Mouse (Mus musculus) liver, adult 2 months (tissue): ENCODE results near the gene Fgfr3. TPM values are rescaled to one million over a fixed set of nuclear protein-coding genes. Genes with fewer than 3 reads are reported as not detected.

Experiments
- DNase-seq: peaks from one replicate; pipeline ENCODE4 v3.0.0-alpha.2; 2011; ENCODE audit warnings: low read depth, low spot score; ENCODE audit errors: extremely low read depth
- H3K27ac ChIP-seq: fragments of 200-500 bp; replicated peaks from 2 replicates; pipeline ENCODE4 v1.5.1; 2012; ENCODE audit warnings: low read depth, mild to moderate bottlenecking, control low read depth, inconsistent platforms, low read length; ENCODE audit not compliant: insufficient read depth
- H3K27me3 ChIP-seq: fragments of 200-500 bp; 2 replicates; pipeline ENCODE4 v1.6.1; 2012; ENCODE audit warnings: mild to moderate bottlenecking, moderate library complexity, low read length, inconsistent platforms; ENCODE audit not compliant: control insufficient read depth, insufficient read depth
- H3K36me3 ChIP-seq: fragments of 200-500 bp; 2 replicates; pipeline ENCODE4 v1.6.1; 2012; ENCODE audit warnings: low read length, inconsistent platforms; ENCODE audit not compliant: control insufficient read depth, insufficient read depth
- H3K4me1 ChIP-seq: fragments of 200-500 bp; 2 replicates; pipeline ENCODE4 v1.6.1; 2011; ENCODE audit warnings: low read length; ENCODE audit not compliant: control insufficient read depth, insufficient read depth
- H3K4me3 ChIP-seq: fragments of 200-500 bp; 2 replicates; pipeline ENCODE4 v1.5.1; 2011; ENCODE audit warnings: low read depth, mild to moderate bottlenecking, control low read depth, low read length, moderate library complexity; ENCODE audit not compliant: insufficient read depth
- H3K79me2 ChIP-seq: fragments of 200-500 bp; 2 replicates; pipeline ENCODE4 v1.6.1; 2012; ENCODE audit warnings: inconsistent platforms, mild to moderate bottlenecking, low read length, moderate library complexity; ENCODE audit not compliant: control insufficient read depth, insufficient read depth
- H3K9ac ChIP-seq: fragments of 200-500 bp; 2 replicates; pipeline ENCODE4 v1.6.1; 2012; ENCODE audit warnings: low read depth, mild to moderate bottlenecking, control low read depth, inconsistent platforms, low read length
- CTCF ChIP-seq: fragments of 200-500 bp; IDR thresholded peaks from 2 replicates; pipeline ENCODE4 v1.5.1; 2011; ENCODE audit warnings: low read depth, low read length, control low read depth
- POLR2A ChIP-seq: fragments of 200-500 bp; IDR thresholded peaks from 2 replicates; pipeline ENCODE4 v1.6.1; 2011; ENCODE audit warnings: low read length, control low read depth; ENCODE audit not compliant: insufficient read depth; ENCODE audit errors: extremely low read depth
- WGBS: fragments of 180-500 bp; shearing (Covaris S2); methylation state at CpG from one replicate; pipeline ENCODE4 v1.1.7; 2018; 5-methylcytosine and 5-hydroxymethylcytosine counted together
- polyA plus RNA-seq: library from polyadenylated mRNA; depleted of rRNA; stranded (reverse); fragments of >200 nt; gene quantifications from 2 replicates; pipeline ENCODE4 v1.2.3, GENCODE M21; 2012
- total RNA-seq: library from RNA; depleted of rRNA; stranded (reverse); fragments of >200 nt; gene quantifications from 2 replicates; pipeline ENCODE4 v1.2.3, GENCODE M21; 2014

Gene Fgfr3
- total and polyA plus RNA-seq, 2 experiments = 18.9 to 57.0 TPM

- H3K27me3 ChIP-seq = no peaks in the 10 kb centered on the region
These were observed 25.8 kb upstream of the Fgfr3 start for GRCm38 (mm10) chr5:33695718-33696121.

DNA sequence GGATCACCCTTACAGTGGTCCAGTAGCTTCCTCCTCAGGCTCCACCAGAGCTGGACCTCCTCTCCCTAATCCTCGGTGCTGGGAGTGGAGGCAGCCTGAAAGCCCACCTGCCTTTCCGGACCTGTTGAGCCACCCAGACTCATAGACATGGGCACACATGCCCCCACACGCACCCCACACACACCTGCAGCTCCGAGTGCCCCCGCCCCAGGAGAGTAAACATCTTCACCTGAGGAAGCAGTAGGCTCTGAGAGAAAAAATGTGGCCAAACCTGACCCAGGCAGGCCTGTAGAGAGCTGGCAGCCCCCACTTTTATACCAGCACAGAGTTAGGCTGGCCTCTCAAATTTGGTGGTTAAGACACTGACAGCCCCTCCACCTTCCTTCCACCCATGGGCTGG is 25.0 kb upstream of the Fgfr3 start:
- H3K4me3 ChIP-seq = no peak overlapping the region
- TF ChIP-seq POLR2A = no peak
- no peak for TF ChIP-seq CTCF
- H3K9ac ChIP-seq = no peak overlapping the region
- no peaks in the 10 kb centered on the region for H3K27me3 ChIP-seq
- no peak for DNase-seq
- WGBS = 93% methylated on average over 5 of the region's 5 CpGs
- H3K27ac ChIP-seq = no peak overlapping the region
- no peaks in the 10 kb centered on the region; the same call in 1 of the 2 replicates for H3K4me1 ChIP-seq
- H3K79me2 ChIP-seq = no peaks in the 10 kb centered on the region
- no peaks in the 10 kb centered on the region for H3K36me3 ChIP-seq

More at GRCm38 (mm10) chr5:33695718-33696121, 25.8 kb upstream of the Fgfr3 start:
- Histone ChIP-seq H3K27ac (no peak overlapping the region), H3K36me3 (no peaks in the 10 kb centered on the region), H3K4me1 (no peaks in the 10 kb centered on the region; the same call in 1 of the 2 replicates), H3K9ac (no peak overlapping the region; the same call in 1 of the 2 replicates), H3K79me2 (no peaks in the 10 kb centered on the region), H3K4me3 (peak overlapping the region; percentile 50; the same call in 1 of the 2 replicates)
- 30% methylated on average over 24 of the region's 24 CpGs for WGBS
- no peak for DNase-seq
- TF ChIP-seq CTCF (no peak), POLR2A (no peak)

GRCm38 (mm10) chr5:33697534-33697933 is 23.9 kb upstream of the Fgfr3 start:
- Histone ChIP-seq H3K79me2 (no peaks in the 10 kb centered on the region), H3K27me3 (no peaks in the 10 kb centered on the region), H3K4me1 (no peaks in the 10 kb centered on the region; the same call in 1 of the 2 replicates), H3K4me3 (no peak overlapping the region), H3K36me3 (no peaks in the 10 kb centered on the region), H3K9ac (no peak overlapping the region), H3K27ac (no peak overlapping the region)
- WGBS = 89% methylated on average over 1 of the region's 1 CpGs
- DNase-seq = no peak
- TF ChIP-seq CTCF = no peak
- no peak for TF ChIP-seq POLR2A

DNA sequence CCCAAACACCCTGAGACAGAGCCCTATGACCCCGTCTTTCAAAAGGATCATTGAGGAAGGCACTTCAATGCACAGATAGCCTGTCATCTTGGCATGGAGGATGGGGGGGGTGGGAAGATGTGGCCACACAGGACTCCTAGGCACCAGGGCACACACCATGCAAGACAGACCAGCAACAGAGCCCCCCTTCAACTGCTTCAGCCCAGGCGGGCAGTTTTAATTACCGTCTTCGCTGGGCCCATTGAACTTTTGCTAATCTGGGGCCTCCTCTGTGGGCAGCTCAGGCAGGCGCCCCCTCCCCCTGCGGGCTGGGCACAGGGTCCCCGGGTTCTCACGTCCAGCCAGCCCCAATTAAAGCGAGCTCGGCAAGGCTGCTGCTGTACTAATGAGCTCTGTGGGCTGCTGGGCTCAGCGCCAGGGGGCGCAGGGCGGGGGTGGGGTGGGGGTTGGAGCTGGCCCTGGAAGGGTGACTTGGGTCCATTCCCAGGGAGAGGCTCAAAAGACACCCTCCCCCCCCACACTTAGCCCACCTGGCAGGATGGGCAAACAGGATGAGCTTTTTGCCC is 23.4 kb upstream of the Fgfr3 start:
- H3K27me3 ChIP-seq = no peaks in the 10 kb centered on the region

GRCm38 (mm10) chr5:33698669-33699068 is 22.8 kb upstream of the Fgfr3 start:
- 95% methylated on average over 5 of the region's 5 CpGs for WGBS
- H3K4me3 ChIP-seq = no peak overlapping the region
- H3K27me3 ChIP-seq = no peaks in the 10 kb centered on the region
- no peaks in the 10 kb centered on the region; the same call in 1 of the 2 replicates for H3K4me1 ChIP-seq
- no peak overlapping the region for H3K9ac ChIP-seq
- TF ChIP-seq POLR2A = no peak
- no peak for TF ChIP-seq CTCF
- no peak for DNase-seq
- H3K27ac ChIP-seq = no peak overlapping the region
- H3K36me3 ChIP-seq = no peaks in the 10 kb centered on the region
- H3K79me2 ChIP-seq = no peaks in the 10 kb centered on the region

More for the DNA sequence above, 23.4 kb upstream of the Fgfr3 start:
- no peak for DNase-seq
- Histone ChIP-seq H3K79me2 (no peaks in the 10 kb centered on the region), H3K36me3 (no peaks in the 10 kb centered on the region), H3K4me1 (no peaks in the 10 kb centered on the region; the same call in 1 of the 2 replicates), H3K27ac (no peak overlapping the region), H3K4me3 (no peak overlapping the region), H3K9ac (no peak overlapping the region)
- 64% methylated on average over 13 of the region's 13 CpGs for WGBS
- no peak for TF ChIP-seq POLR2A
- no peak for TF ChIP-seq CTCF

DNA sequence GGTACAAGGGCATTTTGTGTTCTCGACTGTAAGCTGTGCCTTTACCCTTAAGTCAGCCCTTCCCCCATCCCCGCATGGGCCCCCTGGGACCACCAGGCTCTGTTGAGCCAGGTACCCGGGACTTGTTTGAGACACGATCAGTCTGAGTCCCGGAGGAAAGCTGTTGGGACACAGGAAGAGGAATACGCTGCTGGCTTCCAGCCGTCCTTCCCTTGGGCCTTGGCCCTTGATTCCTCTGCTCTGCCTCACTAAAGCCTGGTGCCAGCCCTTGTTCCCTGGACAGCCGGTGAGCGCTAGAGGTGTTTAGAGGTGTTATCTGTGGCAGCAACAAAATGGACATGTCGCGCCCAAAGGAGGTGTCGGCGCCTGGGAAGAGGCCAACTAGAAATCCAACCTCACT is 21.5 kb upstream of the Fgfr3 start:
- Histone ChIP-seq H3K36me3 (no peaks in the 10 kb centered on the region), H3K27me3 (no peaks in the 10 kb centered on the region), H3K79me2 (no peaks in the 10 kb centered on the region), H3K9ac (no peak overlapping the region), H3K4me3 (no peak overlapping the region), H3K4me1 (no peaks in the 10 kb centered on the region; the same call in 1 of the 2 replicates), H3K27ac (no peak overlapping the region)
- no peak for TF ChIP-seq POLR2A
- no peak for TF ChIP-seq CTCF
- peak; percentile 37 for DNase-seq
- 45% methylated on average over 13 of the region's 13 CpGs for WGBS
